Mouse (Mus musculus) forebrain, embryonic 14.5 days (tissue): ENCODE measurements around the gene Ablim1. TPM values are rescaled to one million over a fixed set of nuclear protein-coding genes. Genes with fewer than 3 reads are reported as not detected.

Experiments used
- ATAC-seq: fragments of 200-750 bp; cut with Nextera tagmentation; 2 replicates; pipeline ENCODE4 v1.8.0; 2017; ENCODE audit warnings: mild to moderate bottlenecking, moderate library complexity
- DNase-seq: peaks from one replicate; pipeline ENCODE4 v3.0.0-alpha.2; 2015; ENCODE audit warnings: low spot score
- H3K27ac ChIP-seq: fragments of 300-500 bp; sonication (generic); 2 replicates; pipeline ENCODE4 v1.5.1; 2014; ENCODE audit warnings: low read depth, mild to moderate bottlenecking, control low read depth, low read length, moderate library complexity
- H3K27me3 ChIP-seq: fragments of 300-500 bp; sonication (generic); replicated peaks from 2 replicates; pipeline ENCODE4 v1.6.1; 2014; ENCODE audit warnings: low read length, control low read depth, mixed read lengths; ENCODE audit not compliant: control insufficient read depth, insufficient read depth
- H3K36me3 ChIP-seq: fragments of 300-500 bp; sonication (generic); 2 replicates; pipeline ENCODE4 v1.6.1; 2014; ENCODE audit warnings: low read length, control low read depth; ENCODE audit not compliant: control insufficient read depth, insufficient read depth
- H3K4me1 ChIP-seq: fragments of 300-500 bp; sonication (generic); 2 replicates; pipeline ENCODE4 v1.6.1; 2014; ENCODE audit warnings: antibody characterized with exemption, low read length, control low read depth; ENCODE audit not compliant: control insufficient read depth, insufficient read depth
- H3K4me2 ChIP-seq: fragments of 300-500 bp; sonication (generic); 2 replicates; pipeline ENCODE4 v1.6.1; 2014; ENCODE audit warnings: mild to moderate bottlenecking, control low read depth, low read length
- H3K4me3 ChIP-seq: fragments of 300-500 bp; sonication (generic); 2 replicates; pipeline ENCODE4 v1.5.1; 2014; ENCODE audit warnings: low read depth, low read length, control low read depth
- H3K9ac ChIP-seq: fragments of 300-500 bp; sonication (generic); 2 replicates; pipeline ENCODE4 v1.6.1; 2014; ENCODE audit warnings: mild to moderate bottlenecking, low read length, control low read depth, moderate library complexity
- H3K9me3 ChIP-seq: fragments of 300-500 bp; sonication (generic); replicated peaks from 2 replicates; pipeline ENCODE4 v1.6.1; 2016; ENCODE audit warnings: low read length, control low read depth, mixed read lengths; ENCODE audit not compliant: control insufficient read depth
- WGBS: fragments of 180-500 bp; shearing (Covaris S2); extraction: QIAGEN DNeasy Blood & Tissue Kit; methylation state at CpG from one replicate; pipeline ENCODE4 v1.1.7; 2014; 5-methylcytosine and 5-hydroxymethylcytosine counted together
- polyA plus RNA-seq: library from polyadenylated mRNA; unstranded; fragments of >200 nt; fragmentation: Nextera tagmentation; extraction: Ambion mirVana; gene quantifications from 2 replicates; pipeline ENCODE4 v1.2.1, GENCODE M21; 2014

Gene Ablim1
- polyA plus RNA-seq, 1 experiment from 2014 or later = 24.0 TPM

DNA sequence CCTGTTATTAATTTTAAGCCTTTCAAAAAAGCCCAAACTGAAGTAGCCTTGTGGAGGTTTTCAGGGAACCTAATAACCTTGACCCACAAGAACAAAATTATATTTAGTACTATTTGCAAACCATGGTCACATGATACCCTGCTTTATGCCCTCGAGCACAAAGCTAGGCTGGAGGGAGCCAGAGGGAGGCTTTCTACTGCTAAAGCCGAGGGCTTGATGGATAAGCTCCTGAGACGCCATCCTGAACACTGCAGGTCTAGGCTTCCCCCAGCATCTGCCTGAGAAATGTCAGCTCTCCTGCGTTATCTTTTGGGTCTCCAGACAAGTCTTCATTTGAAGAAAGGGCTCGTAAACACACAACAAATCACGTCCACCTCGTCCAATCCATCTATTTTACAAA lies 70.4 kb downstream of the Ablim1 start:
- H3K4me1 ChIP-seq = 0 out of 2 replicates have a peak, but pooled peaks cover 2% of the 10 kb centered on the region
- WGBS = 86% methylated on average over 7 of the region's 7 CpGs
- no peaks in the 10 kb centered on the region for H3K36me3 ChIP-seq
- H3K9ac ChIP-seq = no peak overlapping the region
- H3K27ac ChIP-seq = no peak overlapping the region
- no peak overlapping the region for H3K4me2 ChIP-seq
- ATAC-seq = no peak
- no peaks in the 10 kb centered on the region for H3K27me3 ChIP-seq
- H3K4me3 ChIP-seq = no peak overlapping the region
- H3K9me3 ChIP-seq = no peaks in the 10 kb centered on the region
- no peak for DNase-seq

DNA sequence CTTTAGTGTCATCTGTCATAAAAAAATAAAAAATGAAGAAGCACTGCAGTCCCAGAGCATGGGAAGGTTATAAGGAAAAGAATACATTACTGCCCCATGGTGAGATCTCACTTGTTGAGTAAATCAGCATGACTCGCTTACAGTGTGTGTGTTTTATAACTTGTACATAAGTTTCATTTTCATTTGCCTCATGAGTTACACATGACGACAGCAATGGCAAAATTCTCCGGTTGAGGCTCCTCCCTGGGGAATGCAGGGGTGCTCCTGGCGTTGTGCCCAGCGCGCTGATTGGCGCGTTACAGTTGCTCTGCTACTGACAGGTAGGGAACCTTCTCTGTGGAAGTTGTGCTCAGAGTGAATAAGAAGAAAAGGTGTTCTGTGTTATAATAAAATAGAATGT lies 71.1 kb downstream of the Ablim1 start:
- no peak overlapping the region for H3K9ac ChIP-seq
- no peak overlapping the region for H3K4me2 ChIP-seq
- no peak overlapping the region for H3K27ac ChIP-seq
- DNase-seq (no peak), ATAC-seq (no peak)
- no peaks in the 10 kb centered on the region for H3K27me3 ChIP-seq
- H3K4me1 ChIP-seq = peaks cover 6% of the 10 kb centered on the region; the same call in 1 of the 2 replicates
- no peaks in the 10 kb centered on the region for H3K36me3 ChIP-seq
- no peak overlapping the region for H3K4me3 ChIP-seq
- WGBS = 78% methylated on average over 8 of the region's 8 CpGs
- no peaks in the 10 kb centered on the region for H3K9me3 ChIP-seq

DNA sequence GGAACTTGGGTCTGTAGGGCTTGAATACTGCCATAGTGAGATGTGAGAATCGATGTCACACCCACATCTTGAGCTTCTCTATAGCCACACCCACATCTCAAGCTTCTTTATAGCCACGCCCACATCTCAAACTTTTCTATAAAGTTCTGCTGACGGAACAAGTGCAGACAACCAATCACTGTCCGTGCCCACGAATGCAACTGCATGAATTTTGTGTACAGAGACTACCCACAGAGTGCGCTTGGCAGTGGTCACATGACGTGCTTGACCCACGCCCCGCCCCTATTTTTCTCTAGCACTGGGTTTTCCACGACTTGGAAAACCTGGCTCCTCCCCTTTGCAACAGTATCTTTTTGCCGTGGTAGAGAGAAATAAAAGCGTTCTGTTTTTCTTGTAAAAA lies 71.5 kb downstream of the Ablim1 start:
- DNase-seq (no peak), ATAC-seq (no peak)
- Histone ChIP-seq H3K4me2 (no peak overlapping the region), H3K4me3 (no peak overlapping the region), H3K4me1 (peaks cover 10% of the 10 kb centered on the region), H3K27me3 (no peaks in the 10 kb centered on the region), H3K36me3 (no peaks in the 10 kb centered on the region), H3K9me3 (no peaks in the 10 kb centered on the region), H3K9ac (no peak overlapping the region), H3K27ac (no peak overlapping the region)
- WGBS = 84% methylated on average over 12 of the region's 12 CpGs

DNA sequence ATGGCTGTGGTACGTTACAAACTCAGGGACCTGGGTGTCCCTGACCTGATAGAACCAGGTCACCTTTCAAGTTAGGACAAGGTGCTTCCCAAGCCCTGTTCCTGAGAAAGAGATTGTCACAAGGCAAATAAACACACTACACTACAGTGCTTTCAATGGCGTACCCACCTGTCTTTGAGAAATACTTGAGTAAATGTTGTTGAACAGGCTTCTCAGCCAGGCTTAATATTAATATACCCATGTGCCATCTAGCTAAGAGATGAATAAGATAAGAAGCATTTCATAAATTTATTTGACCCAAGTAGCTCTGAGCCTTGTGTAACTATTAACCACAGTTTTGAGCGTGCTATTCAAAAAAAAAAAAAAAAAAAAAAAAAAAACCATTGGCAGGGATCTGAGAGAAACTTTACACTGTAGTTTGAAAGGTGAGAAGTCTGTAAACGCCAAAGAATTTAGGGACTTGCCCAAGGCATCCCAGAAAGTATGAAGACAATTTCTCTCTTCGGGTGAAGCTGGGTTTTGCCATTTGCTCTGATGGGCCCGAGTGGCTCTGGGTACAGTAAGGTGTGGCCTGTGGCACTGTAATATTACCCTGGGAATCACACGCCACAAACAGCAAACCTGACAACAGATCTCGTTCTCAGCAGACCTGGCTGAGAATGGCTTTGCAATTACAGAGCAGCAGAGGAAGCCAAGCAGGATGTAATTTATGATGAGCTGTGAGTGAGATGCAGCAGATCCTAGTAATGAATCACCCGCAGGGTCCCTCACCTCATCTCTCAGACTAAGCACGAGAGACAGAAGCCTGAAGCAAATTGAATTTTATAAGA lies 73.1 kb downstream of the Ablim1 start:
- DNase-seq (no peak), ATAC-seq (no peak)
- no peaks in the 10 kb centered on the region for H3K27me3 ChIP-seq
- no peak overlapping the region for H3K4me3 ChIP-seq
- no peak overlapping the region for H3K4me2 ChIP-seq
- no peak overlapping the region for H3K9ac ChIP-seq
- H3K9me3 ChIP-seq = no peaks in the 10 kb centered on the region
- peaks cover 11% of the 10 kb centered on the region for H3K4me1 ChIP-seq
- no peaks in the 10 kb centered on the region for H3K36me3 ChIP-seq
- WGBS = 81% methylated on average over 10 of the region's 10 CpGs
- H3K27ac ChIP-seq = no peak overlapping the region

DNA sequence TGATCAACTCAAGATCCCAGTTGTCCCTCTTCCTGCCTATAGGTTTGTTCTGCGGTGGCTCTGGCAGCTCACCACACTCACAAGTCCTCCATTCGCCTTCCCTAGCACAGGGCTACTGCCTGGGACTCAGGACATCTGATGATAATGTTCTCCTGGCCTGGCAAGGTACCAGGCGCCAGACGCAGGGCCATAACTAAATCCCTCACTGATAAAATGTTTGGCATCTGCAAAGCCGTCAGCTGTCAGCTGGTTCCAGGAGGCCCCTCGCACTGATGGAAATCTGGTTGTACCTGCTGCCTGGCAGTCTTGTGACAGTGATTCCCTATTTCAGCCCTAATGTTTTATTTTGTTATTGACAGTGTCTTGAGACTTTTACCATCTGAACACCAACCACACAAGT lies 74.5 kb downstream of the Ablim1 start:
- no peak overlapping the region for H3K4me2 ChIP-seq
- no peaks in the 10 kb centered on the region for H3K36me3 ChIP-seq
- no peak for ATAC-seq
- no peak overlapping the region for H3K27ac ChIP-seq
- no peaks in the 10 kb centered on the region for H3K27me3 ChIP-seq
- H3K9me3 ChIP-seq = no peaks in the 10 kb centered on the region
- H3K4me1 ChIP-seq = peaks cover 11% of the 10 kb centered on the region
- no peak for DNase-seq
- no peak overlapping the region for H3K9ac ChIP-seq
- no peak overlapping the region for H3K4me3 ChIP-seq
- WGBS = 77% methylated on average over 6 of the region's 6 CpGs

DNA sequence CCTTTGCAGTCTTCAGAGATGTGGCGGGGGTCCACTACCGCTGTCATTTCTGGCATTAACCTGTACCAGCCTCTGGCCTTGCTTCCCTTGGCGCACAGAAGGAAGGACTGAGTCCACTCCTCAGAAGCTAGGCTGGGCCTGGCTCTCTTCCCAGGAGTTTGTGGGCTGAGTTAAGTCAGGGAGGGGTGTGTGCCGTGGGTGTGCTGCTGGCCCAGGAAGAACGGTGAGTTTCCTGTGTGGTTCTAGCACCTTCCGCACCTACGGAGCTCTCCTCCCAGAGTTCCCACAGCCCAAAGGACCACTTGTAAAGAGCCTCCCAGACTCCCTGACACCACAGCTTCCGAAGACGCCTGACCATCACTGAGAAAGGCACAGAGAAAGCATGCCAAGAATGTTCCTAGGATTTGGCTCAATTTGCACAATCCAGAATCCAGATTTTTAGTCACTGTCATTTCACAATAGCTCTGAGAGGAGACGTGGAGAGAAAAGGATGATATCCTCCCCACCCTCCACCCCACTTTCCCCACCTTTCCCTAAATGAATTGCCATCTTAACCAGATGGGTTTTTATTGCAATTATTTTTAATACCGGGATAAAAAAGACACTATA lies 75.4 kb downstream of the Ablim1 start:
- Histone ChIP-seq H3K27ac (no peak overlapping the region), H3K9ac (no peak overlapping the region), H3K4me1 (peaks cover 11% of the 10 kb centered on the region), H3K9me3 (no peaks in the 10 kb centered on the region), H3K27me3 (no peaks in the 10 kb centered on the region), H3K4me2 (no peak overlapping the region), H3K36me3 (no peaks in the 10 kb centered on the region), H3K4me3 (no peak overlapping the region)
- WGBS = 80% methylated on average over 11 of the region's 11 CpGs
- no peak for ATAC-seq
- DNase-seq = peak; percentile 47

DNA sequence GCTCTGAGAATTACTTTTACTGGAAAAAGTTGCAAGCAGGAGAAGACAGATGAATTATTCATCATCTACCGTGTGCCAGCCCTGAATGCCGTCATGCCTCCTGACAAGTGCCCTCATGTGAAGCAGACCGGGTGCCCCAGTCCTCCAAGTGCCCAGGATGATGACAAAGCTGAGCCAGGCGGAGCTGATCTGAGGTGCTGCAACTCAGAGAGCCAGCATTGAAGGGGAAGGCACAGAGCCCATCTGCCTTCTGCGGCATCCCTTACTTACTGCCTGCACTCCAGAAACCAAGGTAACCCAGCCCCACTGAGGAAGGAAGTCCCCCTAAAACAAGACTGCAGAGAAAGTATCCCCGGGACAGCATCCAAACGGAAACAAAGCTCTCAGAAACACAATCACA lies 76.3 kb downstream of the Ablim1 start:
- peaks cover 11% of the 10 kb centered on the region for H3K4me1 ChIP-seq
- peak; percentile 48; the same call in 1 of the 2 replicates for ATAC-seq
- H3K4me3 ChIP-seq = no peak overlapping the region
- no peak overlapping the region for H3K9ac ChIP-seq
- no peaks in the 10 kb centered on the region for H3K36me3 ChIP-seq
- H3K27ac ChIP-seq = no peak overlapping the region; the same call in 1 of the 2 replicates
- WGBS = 53% methylated on average over 7 of the region's 7 CpGs
- H3K27me3 ChIP-seq = no peaks in the 10 kb centered on the region
- no peaks in the 10 kb centered on the region for H3K9me3 ChIP-seq
- peak; percentile 57 for DNase-seq
- no peak overlapping the region for H3K4me2 ChIP-seq

DNA sequence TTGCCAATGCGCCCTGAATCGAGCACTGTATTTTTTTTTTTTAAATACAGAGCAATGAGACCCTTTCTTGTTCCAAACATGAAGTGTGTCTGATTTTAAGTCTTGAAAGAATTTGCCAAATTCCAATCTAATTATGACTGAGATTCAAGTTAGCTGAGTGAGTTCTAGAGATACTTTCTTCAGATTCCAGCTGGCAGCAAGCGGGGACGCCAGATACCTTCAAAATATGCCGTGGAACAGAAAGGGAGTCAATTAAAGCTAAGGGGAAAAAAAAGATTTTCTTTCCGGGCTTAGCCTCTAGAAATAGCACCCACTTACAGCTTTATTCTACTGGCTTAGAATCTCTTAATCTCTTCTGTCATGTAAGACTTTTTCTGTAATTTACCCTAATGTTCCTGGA lies 77.2 kb downstream of the Ablim1 start:
- H3K27ac ChIP-seq = 0 out of 2 replicates have a peak overlapping the region, but pooled peaks have one; percentile 5
- H3K36me3 ChIP-seq = no peaks in the 10 kb centered on the region
- no peaks in the 10 kb centered on the region for H3K27me3 ChIP-seq
- peaks cover 11% of the 10 kb centered on the region for H3K4me1 ChIP-seq
- ATAC-seq (no peak), DNase-seq (peak; percentile 58)
- no peak overlapping the region for H3K9ac ChIP-seq
- H3K4me3 ChIP-seq = no peak overlapping the region
- 54% methylated on average over 6 of the region's 6 CpGs for WGBS
- H3K9me3 ChIP-seq = no peaks in the 10 kb centered on the region
- no peak overlapping the region for H3K4me2 ChIP-seq

DNA sequence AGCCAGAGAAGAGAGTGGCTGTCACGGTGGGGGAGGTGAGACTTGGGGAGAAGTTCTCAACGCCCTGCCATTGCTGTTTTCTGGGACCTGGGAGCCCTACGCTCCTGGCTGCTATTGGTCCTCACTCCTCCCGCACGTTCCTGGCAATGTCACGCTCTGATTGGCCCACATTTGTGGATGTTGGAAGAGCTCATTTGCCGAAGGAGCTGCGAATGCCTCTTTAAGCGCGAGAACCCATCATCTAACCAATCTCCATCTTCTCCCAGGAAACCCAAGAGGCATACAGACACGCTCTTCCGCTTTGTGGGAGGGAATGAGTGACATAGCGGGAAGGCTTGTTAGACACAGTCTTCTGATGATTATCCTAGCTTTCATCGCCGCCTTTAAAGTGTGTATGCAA lies 78.1 kb downstream of the Ablim1 start:
- DNase-seq (peak; percentile 65), ATAC-seq (peak; percentile 58; the same call in 1 of the 2 replicates)
- WGBS = 67% methylated on average over 15 of the region's 15 CpGs
- no peaks in the 10 kb centered on the region for H3K36me3 ChIP-seq
- H3K27me3 ChIP-seq = no peaks in the 10 kb centered on the region
- H3K9ac ChIP-seq = no peak overlapping the region
- H3K27ac ChIP-seq = no peak overlapping the region
- peaks cover 11% of the 10 kb centered on the region for H3K4me1 ChIP-seq
- no peak overlapping the region for H3K4me3 ChIP-seq
- no peaks in the 10 kb centered on the region for H3K9me3 ChIP-seq
- no peak overlapping the region for H3K4me2 ChIP-seq
